Mouse (Mus musculus): ENCODE measurements at regions not wholly inside any gene's neighbourhood (a gene's known extent, or its start where the extent isn't known, plus 50 kb on each side); places are given as distances from the start of the nearest gene placed in this dataset.

DNA sequence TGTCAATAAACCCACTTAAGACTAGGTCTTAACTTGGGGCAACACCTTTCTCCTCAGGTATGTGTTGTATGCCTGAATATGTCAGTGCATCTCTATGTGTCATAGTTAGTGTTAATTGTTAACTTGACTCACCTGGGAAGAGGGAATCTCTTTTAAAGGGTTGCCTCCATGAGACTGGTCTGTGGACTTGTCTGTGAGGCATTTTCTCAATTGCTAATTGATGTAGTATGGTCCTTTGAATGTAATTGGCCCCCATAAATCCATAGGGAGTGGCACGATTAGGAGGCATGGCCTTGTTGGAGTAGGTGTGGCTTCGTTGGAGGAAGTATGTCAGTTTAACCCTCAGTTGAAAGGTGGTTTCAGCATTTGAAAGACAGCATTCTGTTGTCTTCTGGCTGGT is 237.1 kb downstream of the Vps13c start:
- TF ChIP-seq CTCF (IDR thresholded peaks at IDR 0.05; ENCODE audit: borderline replicate concordance, insufficient read depth, low read depth, low read length) (no peak), POLR2A (IDR thresholded peaks at IDR 0.05; ENCODE audit: borderline replicate concordance, insufficient read depth, low read length) (no peak)
